ENCODE assay signal across 20 mouse cellular contexts in genomic region chr14:29496552-29496951, GRCm38 (mm10).
DNase-seq lines count a peak whose midpoint lies in the region; ATAC-seq and TF ChIP-seq lines count a peak whose summit lies in the region.
"Had no signal": no experiment of that assay in that cellular context is flagged by ENCODE, and none has a peak within 500 bp of the region (broad histone marks: within the 10 kb centered on the region; RNA-seq: fewer than 3 reads in every experiment).

No protein-coding gene starts in this region.

- H3K27ac ChIP-seq in forebrain, postnatal 0 days (ENCODE audit: low read depth, low read length) = no peak overlapping the region

- H3K4me3 ChIP-seq in forebrain, postnatal 0 days (ENCODE audit: low read depth, low read length) = no peak overlapping the region

- no peak overlapping the region for H3K4me2 ChIP-seq in forebrain, postnatal 0 days (ENCODE audit: low read depth)

- WGBS in forebrain, postnatal 0 days = 95% methylated on average over 3 of the region's 3 CpGs

- H3K4me1 ChIP-seq in forebrain, postnatal 0 days (ENCODE audit: insufficient read depth) = no peaks in the 10 kb centered on the region

- H3K36me3 ChIP-seq in forebrain, postnatal 0 days (ENCODE audit: insufficient read depth) = no peaks in the 10 kb centered on the region
- H3K36me3 ChIP-seq: G1E had no signal

- intact Hi-C loops in heart, postnatal 10 days (cut with DNase I) = no loop called here

- H3K27me3 ChIP-seq in forebrain, postnatal 0 days (ENCODE audit: insufficient read depth, low read length) = no peaks in the 10 kb centered on the region

- no peak overlapping the region for H3K9ac ChIP-seq in forebrain, postnatal 0 days

- no peak for TF ChIP-seq CTCF in forebrain, postnatal 0 days (IDR thresholded peaks at IDR 0.05; ENCODE audit: low read depth)

- no peak for ATAC-seq in forebrain, postnatal 0 days
- ATAC-seq: activated CD4-positive, CD25-positive, alpha-beta regulatory T cell, adult 4 months; CD4-positive, CD25-positive, alpha-beta regulatory T cell, adult 4 months; Patski had no signal

- DNase-seq in heart, adult 11 months = peak; percentile 59
- no peak for DNase-seq in heart, postnatal 10 days
- DNase-seq in fat pad, adult 2 months (ENCODE audit: extremely low read depth, low read depth, low spot score) = peak; percentile 79
- DNase-seq in gonadal fat pad, adult 2 months (ENCODE audit: low read depth) = peak; percentile 86
- DNase-seq in thymus, postnatal 10 days (ENCODE audit: low spot score in 2 of 2) = no peak
- DNase-seq in forebrain, postnatal 0 days = no peak
- DNase-seq: adrenal gland, adult 2 months; adrenal gland, adult 8-10 months; adrenal gland, postnatal 10 days; adrenal gland, postnatal 14 days; adrenal gland, postnatal 25 days; adrenal gland, postnatal 36 days; B cell, adult 2 months; cerebellum, adult 11 months; cerebellum, adult 11-12 months; cerebellum, adult 18-20 months had no signal

- H3K9me3 ChIP-seq in forebrain, postnatal 0 days (ENCODE audit: low read length) = no peaks in the 10 kb centered on the region

Comparison
In these comparisons a context has a peak if more than half of its experiments do, and no peak if none do; other contexts are left out.
1. DNase-seq: peak in heart, adult 11 months (single experiment), fat pad, adult 2 months (single experiment) and gonadal fat pad, adult 2 months (single experiment); none in heart, postnatal 10 days (0 of 2), thymus, postnatal 10 days (0 of 2) and forebrain, postnatal 0 days (single experiment).